Mouse (Mus musculus): Measurements from ENCODE around the gene 4930595D18Rik. TPM values are rescaled to one million over a fixed set of nuclear protein-coding genes. Genes with fewer than 3 reads are reported as not detected.
A peak's percentile ranks its signal among the peaks of the same experiment; 100 is the strongest.

The 4930595D18Rik gene
- polyA plus RNA-seq, 1 experiment from 2014 or later: not detected

DNA sequence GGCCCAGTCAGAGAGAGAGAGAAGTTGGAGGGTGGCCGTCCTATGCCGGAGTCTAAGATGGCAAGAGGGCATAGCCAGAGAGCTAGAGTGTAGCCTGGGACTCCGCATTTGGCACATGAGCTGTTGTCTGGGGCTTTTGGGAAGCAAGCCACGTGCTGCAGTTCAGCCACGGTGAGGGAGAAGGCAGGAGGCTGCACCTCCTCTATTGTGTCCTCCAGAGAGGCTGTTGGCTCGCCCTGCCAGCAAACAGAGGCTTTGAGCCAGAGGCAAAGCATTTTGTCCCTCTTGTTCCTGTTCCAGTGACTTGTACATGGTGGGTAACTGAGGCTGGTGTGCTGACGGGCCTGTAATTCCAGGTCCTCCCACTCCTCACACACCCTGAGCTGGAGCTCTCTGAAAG, 50.1 kb downstream of the 4930595D18Rik start:
- Histone ChIP-seq H3K4me3 (ENCODE audit: low read depth, low read length) (no peak overlapping the region), H3K27ac (replicated peaks) (no peak overlapping the region), H3K27me3 (ENCODE audit: control insufficient read depth, insufficient read depth, low read length) (no peaks in the 10 kb centered on the region), H3K9me3 (ENCODE audit: control insufficient read depth, low read length) (no peaks in the 10 kb centered on the region), H3K4me2 (replicated peaks; ENCODE audit: low read depth) (no peak overlapping the region), H3K9ac (ENCODE audit: low read length) (no peak overlapping the region), H3K36me3 (ENCODE audit: control insufficient read depth, insufficient read depth, low read length) (no peaks in the 10 kb centered on the region), H3K4me1 (replicated peaks; ENCODE audit: control insufficient read depth, insufficient read depth) (no peaks in the 10 kb centered on the region)
- WGBS: 74% methylated on average over 7 of the region's 7 CpGs
- DNase-seq (ENCODE audit: low spot score) (no peak), ATAC-seq (ENCODE audit: low FRiP score, low TSS enrichment) (no peak)
- TF ChIP-seq CTCF (IDR thresholded peaks at IDR 0.05; ENCODE audit: low read depth): no peak
- no peak for TF ChIP-seq EP300 (optimal IDR thresholded peaks at IDR 0.05)

DNA sequence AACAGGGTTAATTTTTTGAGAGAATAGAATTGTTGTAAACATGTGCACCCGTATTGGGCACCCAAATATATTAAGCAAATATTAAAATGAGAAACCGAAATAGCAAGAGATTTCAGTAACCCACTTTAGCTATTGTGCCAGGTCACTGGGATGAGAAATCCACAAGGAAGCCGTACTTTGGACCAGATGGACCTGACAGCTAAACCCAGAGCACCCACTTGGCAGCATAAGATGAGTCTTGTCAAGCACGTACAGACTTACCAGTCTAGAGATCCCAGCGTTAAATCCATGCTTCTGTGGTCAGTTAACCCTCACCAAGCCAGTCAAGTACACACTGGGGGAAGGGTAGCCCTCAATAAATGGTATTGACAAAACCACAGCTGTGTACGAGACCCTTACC, 58.6 kb downstream of the 4930595D18Rik start:
- Histone ChIP-seq H3K4me3 (ENCODE audit: low read depth, low read length) (no peak overlapping the region), H3K4me1 (replicated peaks; ENCODE audit: control insufficient read depth, insufficient read depth) (no peaks in the 10 kb centered on the region), H3K9me3 (ENCODE audit: control insufficient read depth, low read length) (no peaks in the 10 kb centered on the region), H3K27me3 (ENCODE audit: control insufficient read depth, insufficient read depth, low read length) (no peaks in the 10 kb centered on the region), H3K9ac (ENCODE audit: low read length) (no peak overlapping the region), H3K27ac (replicated peaks) (no peak overlapping the region), H3K4me2 (replicated peaks; ENCODE audit: low read depth) (no peak overlapping the region), H3K36me3 (ENCODE audit: control insufficient read depth, insufficient read depth, low read length) (no peaks in the 10 kb centered on the region)
- DNase-seq (ENCODE audit: low spot score) (no peak), ATAC-seq (ENCODE audit: low FRiP score, low TSS enrichment) (no peak)
- WGBS: 64% methylated on average over 6 of the region's 6 CpGs
- TF ChIP-seq EP300 (optimal IDR thresholded peaks at IDR 0.05): no peak
- no peak for TF ChIP-seq CTCF (IDR thresholded peaks at IDR 0.05; ENCODE audit: low read depth)

DNA sequence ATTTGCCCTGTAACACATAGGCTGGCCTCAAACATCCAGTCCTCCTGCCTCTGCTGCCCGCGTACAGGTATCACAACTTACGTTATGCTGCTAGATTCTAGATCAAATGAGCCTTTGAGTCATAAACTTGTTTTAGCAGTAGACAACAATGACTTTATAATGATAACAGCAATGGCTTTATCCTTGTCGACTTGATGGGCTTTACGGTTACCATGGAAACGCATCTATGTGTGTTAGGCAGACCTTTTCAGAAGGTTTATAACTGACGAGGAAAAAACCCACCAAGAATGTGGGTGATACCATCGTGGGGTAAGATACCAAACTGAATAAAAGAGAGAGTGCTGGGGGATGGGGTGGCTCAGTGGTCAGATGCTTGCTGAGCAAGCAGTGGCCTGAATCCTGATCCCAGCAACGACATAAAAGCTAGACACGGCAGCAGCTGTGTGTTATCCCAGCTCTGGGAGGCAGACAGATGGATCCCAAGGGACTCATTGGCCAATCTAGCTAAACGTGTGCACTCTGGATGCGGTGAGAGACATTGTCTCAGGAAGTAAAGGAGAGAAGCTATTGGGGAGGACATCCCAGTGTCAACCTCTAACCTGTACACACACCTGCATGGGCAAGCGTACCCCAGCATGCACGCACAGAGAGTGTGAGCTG, 59.6 kb downstream of the 4930595D18Rik start:
- Histone ChIP-seq H3K4me2 (replicated peaks; ENCODE audit: low read depth) (no peak overlapping the region), H3K9me3 (ENCODE audit: control insufficient read depth, low read length) (no peaks in the 10 kb centered on the region), H3K4me1 (replicated peaks; ENCODE audit: control insufficient read depth, insufficient read depth) (no peaks in the 10 kb centered on the region), H3K27ac (replicated peaks) (no peak overlapping the region), H3K9ac (ENCODE audit: low read length) (no peak overlapping the region), H3K27me3 (ENCODE audit: control insufficient read depth, insufficient read depth, low read length) (no peaks in the 10 kb centered on the region), H3K36me3 (ENCODE audit: control insufficient read depth, insufficient read depth, low read length) (no peaks in the 10 kb centered on the region; the same call in 1 of the 2 replicates), H3K4me3 (ENCODE audit: low read depth, low read length) (no peak overlapping the region)
- 71% methylated on average over 14 of the region's 14 CpGs for WGBS
- ATAC-seq (ENCODE audit: low FRiP score, low TSS enrichment): no peak
- TF ChIP-seq CTCF (IDR thresholded peaks at IDR 0.05; ENCODE audit: low read depth): no peak
- no peak for TF ChIP-seq EP300 (optimal IDR thresholded peaks at IDR 0.05)
- no peak for DNase-seq (ENCODE audit: low spot score)

DNA sequence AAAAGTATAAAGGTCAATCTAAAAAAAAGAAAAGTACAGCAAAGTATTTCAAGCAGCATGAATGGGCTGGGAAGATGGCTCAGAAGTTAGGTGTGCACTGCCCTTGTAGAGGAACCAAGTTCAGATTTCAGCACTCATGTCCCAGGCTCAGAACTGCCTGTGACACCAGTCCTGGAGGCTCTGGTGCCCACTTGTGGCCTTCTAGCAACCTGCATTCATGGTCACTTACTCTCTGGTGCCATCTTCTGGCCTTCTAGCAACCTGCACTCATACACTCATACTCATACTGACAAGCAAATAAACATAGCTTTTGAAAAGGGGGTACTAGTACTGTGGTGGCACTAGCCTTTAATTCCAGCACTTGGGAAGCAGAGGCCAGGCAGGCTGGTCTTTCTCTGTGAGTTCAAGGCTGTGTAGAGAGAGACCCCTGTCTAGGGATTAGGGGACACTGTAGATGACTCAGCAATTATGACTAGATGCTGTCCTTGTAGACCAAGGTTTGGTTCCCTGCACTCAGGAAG, 61.9 kb downstream of the 4930595D18Rik start:
- Histone ChIP-seq H3K27me3 (ENCODE audit: control insufficient read depth, insufficient read depth, low read length) (no peaks in the 10 kb centered on the region), H3K4me2 (replicated peaks; ENCODE audit: low read depth) (no peak overlapping the region), H3K4me1 (replicated peaks; ENCODE audit: control insufficient read depth, insufficient read depth) (no peaks in the 10 kb centered on the region), H3K9me3 (ENCODE audit: control insufficient read depth, low read length) (no peaks in the 10 kb centered on the region), H3K9ac (ENCODE audit: low read length) (no peak overlapping the region), H3K36me3 (ENCODE audit: control insufficient read depth, insufficient read depth, low read length) (peaks cover 3% of the 10 kb centered on the region; the same call in 1 of the 2 replicates), H3K4me3 (ENCODE audit: low read depth, low read length) (no peak overlapping the region), H3K27ac (replicated peaks) (no peak overlapping the region)
- no peak for DNase-seq (ENCODE audit: low spot score)
- TF ChIP-seq EP300 (optimal IDR thresholded peaks at IDR 0.05) (no peak), CTCF (IDR thresholded peaks at IDR 0.05; ENCODE audit: low read depth) (peak; percentile 72)
- ATAC-seq (ENCODE audit: low FRiP score, low TSS enrichment): no peak

DNA sequence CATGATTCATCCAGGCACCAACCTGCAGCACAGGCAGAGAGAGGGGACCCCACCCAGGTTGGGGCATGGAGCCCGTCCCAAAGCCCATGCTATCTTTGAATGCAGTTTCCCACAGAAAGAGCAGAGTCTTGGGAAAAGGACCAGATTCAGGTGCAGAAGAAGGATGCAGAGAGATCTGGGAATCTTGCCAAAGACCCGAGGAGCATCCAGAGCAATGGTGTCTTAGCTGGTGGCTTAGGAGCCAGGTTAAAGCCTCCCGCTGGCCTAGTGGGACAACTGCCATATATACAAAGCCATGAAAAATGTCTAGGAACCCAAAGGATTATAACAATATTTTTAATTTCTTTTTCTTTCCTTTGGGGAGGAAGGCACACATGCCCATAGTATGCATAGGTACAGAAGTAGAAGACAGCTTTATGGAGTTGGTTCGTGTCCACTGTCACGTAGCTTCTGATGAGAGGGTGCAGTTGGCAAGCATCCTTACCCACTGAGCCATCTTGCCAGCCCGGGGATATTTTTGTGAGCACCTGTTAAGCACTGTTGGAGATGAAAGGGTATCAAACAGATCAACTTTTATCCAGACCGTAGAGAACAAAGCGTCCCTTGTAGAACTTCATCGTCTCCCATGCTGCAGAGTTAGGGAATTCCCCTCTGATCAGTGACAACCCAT, 63.2 kb downstream of the 4930595D18Rik start:
- no peak for TF ChIP-seq CTCF (IDR thresholded peaks at IDR 0.05; ENCODE audit: low read depth)
- no peak for TF ChIP-seq EP300 (optimal IDR thresholded peaks at IDR 0.05)
- no peak for DNase-seq (ENCODE audit: low spot score)
- WGBS: 91% methylated on average over 9 of the region's 9 CpGs
- Histone ChIP-seq H3K9ac (ENCODE audit: low read length) (no peak overlapping the region), H3K4me2 (replicated peaks; ENCODE audit: low read depth) (no peak overlapping the region), H3K4me1 (replicated peaks; ENCODE audit: control insufficient read depth, insufficient read depth) (no peaks in the 10 kb centered on the region), H3K27me3 (ENCODE audit: control insufficient read depth, insufficient read depth, low read length) (no peaks in the 10 kb centered on the region), H3K36me3 (ENCODE audit: control insufficient read depth, insufficient read depth, low read length) (peaks cover 10% of the 10 kb centered on the region), H3K9me3 (ENCODE audit: control insufficient read depth, low read length) (no peaks in the 10 kb centered on the region), H3K4me3 (ENCODE audit: low read depth, low read length) (no peak overlapping the region), H3K27ac (replicated peaks) (no peak overlapping the region)
- ATAC-seq (ENCODE audit: low FRiP score, low TSS enrichment): no peak

DNA sequence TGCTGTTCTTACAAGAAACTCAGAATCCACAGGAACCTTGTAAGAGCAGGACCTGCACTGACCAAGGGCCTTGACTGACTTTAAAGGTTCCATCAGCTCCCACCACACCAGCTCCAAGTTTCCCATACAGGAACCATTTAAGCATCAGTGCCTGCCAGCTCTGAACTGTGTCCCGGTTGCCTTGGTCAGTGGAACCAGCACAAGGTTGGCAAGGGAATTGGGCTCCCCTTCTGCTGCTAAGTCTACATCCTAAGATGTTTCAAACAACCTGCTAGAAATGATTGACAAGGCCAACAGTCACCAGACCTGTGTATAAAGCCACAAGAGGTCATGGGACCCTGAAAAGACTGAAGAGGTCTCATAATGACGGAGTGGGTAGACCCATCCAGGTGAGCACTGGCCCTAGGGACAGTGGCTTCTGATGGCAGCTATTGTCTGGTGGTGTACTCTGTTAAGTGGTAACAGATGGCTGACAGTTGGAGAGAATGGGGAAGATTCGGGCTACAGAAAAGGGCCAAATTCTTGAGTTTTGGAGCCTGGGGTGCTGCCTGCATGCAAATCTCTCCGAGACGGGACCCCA, 64.7 kb downstream of the 4930595D18Rik start:
- Histone ChIP-seq H3K9ac (ENCODE audit: low read length) (no peak overlapping the region), H3K9me3 (ENCODE audit: control insufficient read depth, low read length) (no peaks in the 10 kb centered on the region), H3K4me1 (replicated peaks; ENCODE audit: control insufficient read depth, insufficient read depth) (no peaks in the 10 kb centered on the region), H3K36me3 (ENCODE audit: control insufficient read depth, insufficient read depth, low read length) (peaks cover 14% of the 10 kb centered on the region), H3K4me2 (replicated peaks; ENCODE audit: low read depth) (no peak overlapping the region), H3K27ac (replicated peaks) (no peak overlapping the region), H3K27me3 (ENCODE audit: control insufficient read depth, insufficient read depth, low read length) (no peaks in the 10 kb centered on the region), H3K4me3 (ENCODE audit: low read depth, low read length) (no peak overlapping the region)
- 94% methylated on average over 5 of the region's 5 CpGs for WGBS
- DNase-seq (ENCODE audit: low spot score): no peak
- ATAC-seq (ENCODE audit: low FRiP score, low TSS enrichment): no peak
- TF ChIP-seq EP300 (optimal IDR thresholded peaks at IDR 0.05) (no peak), CTCF (IDR thresholded peaks at IDR 0.05; ENCODE audit: low read depth) (no peak)
